Mouse (Mus musculus): ENCODE data around the gene Gm3336. TPM values are rescaled to one million over a fixed set of nuclear protein-coding genes. Genes with fewer than 3 reads are reported as not detected.

The Gm3336 gene
- polyA plus RNA-seq, 1 experiment from 2014 or later = not detected

GRCm38 (mm10) chr8:70746676-70747075 lies 28.3 kb downstream of the Gm3336 start:
- WGBS = 70% methylated on average over 9 of the region's 9 CpGs
- DNase-seq (ENCODE audit: low spot score) = no peak
- peaks cover 87% of the 10 kb centered on the region for H3K27me3 ChIP-seq (replicated peaks; ENCODE audit: low read depth, poor library complexity, severe bottlenecking)

GRCm38 (mm10) chr8:70747211-70747890 lies 29.0 kb downstream of the Gm3336 start:
- no peaks in the 10 kb centered on the region for H3K9me3 ChIP-seq
- no peaks in the 10 kb centered on the region for H3K36me3 ChIP-seq (replicated peaks)
- WGBS = 85% methylated on average over 18 of the region's 18 CpGs
- peaks cover 27% of the 10 kb centered on the region for H3K4me1 ChIP-seq
- peaks cover 80% of the 10 kb centered on the region for H3K27me3 ChIP-seq (replicated peaks; ENCODE audit: low read depth, poor library complexity, severe bottlenecking)
- DNase-seq (ENCODE audit: low spot score) = no peak
- no peak overlapping the region for H3K27ac ChIP-seq (replicated peaks)
- H3K4me3 ChIP-seq = no peak overlapping the region

More at GRCm38 (mm10) chr8:70746676-70747075, 28.3 kb downstream of the Gm3336 start:
- Histone ChIP-seq H3K9me3 (no peaks in the 10 kb centered on the region), H3K36me3 (replicated peaks) (no peaks in the 10 kb centered on the region), H3K4me3 (no peak overlapping the region), H3K4me1 (peaks cover 30% of the 10 kb centered on the region), H3K27ac (replicated peaks) (no peak overlapping the region)

GRCm38 (mm10) chr8:70748246-70749096 lies 30.1 kb downstream of the Gm3336 start:
- Histone ChIP-seq H3K4me3 (no peak overlapping the region), H3K9me3 (no peaks in the 10 kb centered on the region), H3K4me1 (peaks cover 27% of the 10 kb centered on the region), H3K27ac (replicated peaks) (no peak overlapping the region), H3K36me3 (replicated peaks) (no peaks in the 10 kb centered on the region), H3K27me3 (replicated peaks; ENCODE audit: low read depth, poor library complexity, severe bottlenecking) (peaks cover 69% of the 10 kb centered on the region)
- WGBS = 90% methylated on average over 23 of the region's 23 CpGs
- DNase-seq (ENCODE audit: low spot score) = no peak

- no peak for DNase-seq (ENCODE audit: low spot score)
- Histone ChIP-seq H3K27me3 (replicated peaks; ENCODE audit: low read depth, poor library complexity, severe bottlenecking) (peaks cover 62% of the 10 kb centered on the region), H3K4me3 (no peak overlapping the region), H3K36me3 (replicated peaks) (no peaks in the 10 kb centered on the region), H3K4me1 (peaks cover 25% of the 10 kb centered on the region), H3K9me3 (no peaks in the 10 kb centered on the region), H3K27ac (replicated peaks) (no peak overlapping the region)
- 80% methylated on average over 19 of the region's 19 CpGs for WGBS
Measured at GRCm38 (mm10) chr8:70749097-70749674, 30.8 kb downstream of the Gm3336 start.

- WGBS = 80% methylated on average over 13 of the region's 13 CpGs
- Histone ChIP-seq H3K27ac (replicated peaks) (no peak overlapping the region), H3K36me3 (replicated peaks) (no peaks in the 10 kb centered on the region), H3K4me3 (no peak overlapping the region), H3K27me3 (replicated peaks; ENCODE audit: low read depth, poor library complexity, severe bottlenecking) (peaks cover 55% of the 10 kb centered on the region), H3K9me3 (no peaks in the 10 kb centered on the region), H3K4me1 (peaks cover 33% of the 10 kb centered on the region)
- DNase-seq (ENCODE audit: low spot score) = no peak
Measured at GRCm38 (mm10) chr8:70750128-70750680, 31.9 kb downstream of the Gm3336 start.

- H3K27ac ChIP-seq (replicated peaks) = peak overlapping the region; percentile 78; the same call in 1 of the 2 replicates
- H3K27me3 ChIP-seq (replicated peaks; ENCODE audit: low read depth, poor library complexity, severe bottlenecking) = peaks cover 51% of the 10 kb centered on the region
- no peaks in the 10 kb centered on the region for H3K9me3 ChIP-seq
- WGBS = 24% methylated on average over 11 of the region's 11 CpGs
- H3K4me3 ChIP-seq = peak overlapping the region; percentile 38; the same call in 1 of the 2 replicates
- peaks cover 12% of the 10 kb centered on the region for H3K36me3 ChIP-seq (replicated peaks)
- peaks cover 39% of the 10 kb centered on the region for H3K4me1 ChIP-seq
- peak; percentile 72 for DNase-seq (ENCODE audit: low spot score)
Measured at GRCm38 (mm10) chr8:70752000-70752764, 33.8 kb downstream of the Gm3336 start.

GRCm38 (mm10) chr8:70753151-70753550 lies 34.8 kb downstream of the Gm3336 start:
- DNase-seq (ENCODE audit: low spot score) = peak; percentile 57
- H3K27me3 ChIP-seq (replicated peaks; ENCODE audit: low read depth, poor library complexity, severe bottlenecking) = peaks cover 41% of the 10 kb centered on the region
- H3K27ac ChIP-seq (replicated peaks) = peak overlapping the region; percentile 78
- H3K4me1 ChIP-seq = peaks cover 39% of the 10 kb centered on the region
- 25% methylated on average over 21 of the region's 21 CpGs for WGBS
- H3K4me3 ChIP-seq = peak overlapping the region; percentile 38
- H3K9me3 ChIP-seq = no peaks in the 10 kb centered on the region
- peaks cover 21% of the 10 kb centered on the region for H3K36me3 ChIP-seq (replicated peaks)

GRCm38 (mm10) chr8:70754043-70754870 lies 35.9 kb downstream of the Gm3336 start, which contains the start of gene Rab3a:
Gene Rab3a, plus strand, starts transcription at chr8:70754679.
- Histone ChIP-seq H3K4me1 (peaks cover 47% of the 10 kb centered on the region), H3K36me3 (replicated peaks) (peaks cover 29% of the 10 kb centered on the region), H3K27me3 (replicated peaks; ENCODE audit: low read depth, poor library complexity, severe bottlenecking) (peaks cover 30% of the 10 kb centered on the region), H3K9me3 (no peaks in the 10 kb centered on the region), H3K4me3 (peak within 1 kb of the TSS; percentile 83), H3K27ac (replicated peaks) (peak within 1 kb of the TSS; percentile 82)
- 9% methylated on average over 37 of the region's 37 CpGs for WGBS
- peak; percentile 97 for DNase-seq (ENCODE audit: low spot score)

GRCm38 (mm10) chr8:70754871-70755660 lies 36.7 kb downstream of the Gm3336 start:
- peaks cover 22% of the 10 kb centered on the region for H3K27me3 ChIP-seq (replicated peaks; ENCODE audit: low read depth, poor library complexity, severe bottlenecking)
- H3K4me3 ChIP-seq = peak overlapping the region; percentile 83
- peaks cover 55% of the 10 kb centered on the region for H3K4me1 ChIP-seq
- 17% methylated on average over 50 of the region's 50 CpGs for WGBS
- H3K36me3 ChIP-seq (replicated peaks) = peaks cover 29% of the 10 kb centered on the region
- H3K9me3 ChIP-seq = no peaks in the 10 kb centered on the region
- DNase-seq (ENCODE audit: low spot score) = no peak
- H3K27ac ChIP-seq (replicated peaks) = peak overlapping the region; percentile 82

GRCm38 (mm10) chr8:70755661-70756475 lies 37.5 kb downstream of the Gm3336 start:
- whole genome bisulfite sequencing = 86% methylated on average over 24 of the region's 24 CpGs
- H3K27me3 ChIP-seq (replicated peaks; ENCODE audit: low read depth, poor library complexity, severe bottlenecking) = peaks cover 19% of the 10 kb centered on the region
- no peak overlapping the region for H3K27ac ChIP-seq (replicated peaks)
- no peak for DNase-seq (ENCODE audit: low spot score)
- peak overlapping the region; percentile 83; the same call in 1 of the 2 replicates for H3K4me3 ChIP-seq
- H3K4me1 ChIP-seq = peaks cover 62% of the 10 kb centered on the region
- H3K9me3 ChIP-seq = no peaks in the 10 kb centered on the region
- H3K36me3 ChIP-seq (replicated peaks) = peaks cover 29% of the 10 kb centered on the region

All from embryonic facial prominence, embryonic 10.5 days (tissue).